27 mouse cellular contexts compared by ENCODE assay signal in genomic region chr19:14508819-14509218, GRCm38 (mm10).
DNase-seq lines count a peak whose midpoint lies in the region; ATAC-seq and TF ChIP-seq lines count a peak whose summit lies in the region.
"Had no signal": no experiment of that assay in that cellular context is flagged by ENCODE, and none has a peak within 500 bp of the region (broad histone marks: within the 10 kb centered on the region; RNA-seq: fewer than 3 reads in every experiment).

No protein-coding gene starts in this region.

- no peaks in the 10 kb centered on the region for H3K9me3 ChIP-seq in hindbrain, embryonic 12.5 days (replicated peaks)
- H3K9me3 ChIP-seq in hindbrain, embryonic 14.5 days (ENCODE audit: control insufficient read depth, low read length), result no peaks in the 10 kb centered on the region
- no peaks in the 10 kb centered on the region for H3K9me3 ChIP-seq in midbrain, postnatal 0 days (ENCODE audit: low read length)
- no peaks in the 10 kb centered on the region for H3K9me3 ChIP-seq in midbrain, embryonic 15.5 days
- no peaks in the 10 kb centered on the region for H3K9me3 ChIP-seq in neural tube, embryonic 13.5 days
- H3K9me3 ChIP-seq: embryonic facial prominence, embryonic 12.5 days; intestine, embryonic 15.5 days; liver, embryonic 13.5 days had no signal

- TF ChIP-seq CTCF in midbrain, postnatal 0 days (IDR thresholded peaks at IDR 0.05), result no peak

- H3K4me1 ChIP-seq in hindbrain, embryonic 12.5 days, result peaks cover 36% of the 10 kb centered on the region
- H3K4me1 ChIP-seq in hindbrain, embryonic 14.5 days (replicated peaks; ENCODE audit: control insufficient read depth, insufficient read depth, low read length), result peaks cover 42% of the 10 kb centered on the region
- peaks cover 21% of the 10 kb centered on the region for H3K4me1 ChIP-seq in midbrain, postnatal 0 days (ENCODE audit: insufficient read depth, low read length)
- H3K4me1 ChIP-seq in midbrain, embryonic 15.5 days, result peaks cover 38% of the 10 kb centered on the region
- peaks cover 43% of the 10 kb centered on the region for H3K4me1 ChIP-seq in neural tube, embryonic 13.5 days (replicated peaks)
- H3K4me1 ChIP-seq: intestine, embryonic 15.5 days had no signal

- no peak overlapping the region for H3K4me2 ChIP-seq in hindbrain, embryonic 12.5 days (replicated peaks)
- H3K4me2 ChIP-seq in hindbrain, embryonic 14.5 days (replicated peaks), result no peak overlapping the region
- no peak overlapping the region for H3K4me2 ChIP-seq in midbrain, postnatal 0 days (ENCODE audit: low read depth, low read length, poor library complexity, severe bottlenecking)
- H3K4me2 ChIP-seq in midbrain, embryonic 15.5 days, result no peak overlapping the region
- no peak overlapping the region for H3K4me2 ChIP-seq in neural tube, embryonic 13.5 days
- H3K4me2 ChIP-seq: embryonic facial prominence, embryonic 12.5 days; intestine, embryonic 15.5 days; liver, embryonic 13.5 days; lung, embryonic 14.5 days had no signal

- H3K27ac ChIP-seq in hindbrain, embryonic 12.5 days, result no peak overlapping the region
- H3K27ac ChIP-seq in hindbrain, embryonic 14.5 days, result no peak overlapping the region
- no peak overlapping the region for H3K27ac ChIP-seq in midbrain, postnatal 0 days (ENCODE audit: low read depth, low read length)
- no peak overlapping the region for H3K27ac ChIP-seq in midbrain, embryonic 15.5 days
- H3K27ac ChIP-seq in neural tube, embryonic 13.5 days (replicated peaks), result no peak overlapping the region
- H3K27ac ChIP-seq: embryonic facial prominence, embryonic 12.5 days; heart, adult 2 months; intestine, embryonic 15.5 days; liver, embryonic 13.5 days; macrophage; midbrain, embryonic 10.5 days had no signal

- H3K4me3 ChIP-seq in hindbrain, embryonic 12.5 days, result no peak overlapping the region
- H3K4me3 ChIP-seq in hindbrain, embryonic 14.5 days (replicated peaks; ENCODE audit: low read length), result no peak overlapping the region
- H3K4me3 ChIP-seq in midbrain, postnatal 0 days (ENCODE audit: low read depth, low read length), result no peak overlapping the region
- H3K4me3 ChIP-seq in midbrain, embryonic 15.5 days, result no peak overlapping the region
- H3K4me3 ChIP-seq in neural tube, embryonic 13.5 days, result no peak overlapping the region
- H3K4me3 ChIP-seq: embryonic facial prominence, embryonic 12.5 days; heart, adult 2 months; intestine, embryonic 15.5 days; layer of hippocampus, adult 2 months; liver, embryonic 13.5 days; midbrain, embryonic 10.5 days had no signal

- peak; percentile 51; the same call in 1 of the 2 replicates for ATAC-seq in hindbrain, embryonic 12.5 days (ENCODE audit: low FRiP score)
- no peak for ATAC-seq in hindbrain, embryonic 14.5 days (ENCODE audit: low FRiP score)
- no peak for ATAC-seq in midbrain, postnatal 0 days (ENCODE audit: low FRiP score)
- no peak for ATAC-seq in midbrain, embryonic 15.5 days (replicated peaks)
- ATAC-seq in neural tube, embryonic 13.5 days (ENCODE audit: low read depth), result 0 out of 2 replicates have a peak, but pooled peaks have one; percentile 42
- ATAC-seq: CD4-positive, CD25-positive, alpha-beta regulatory T cell, adult 4 months; intestine, embryonic 15.5 days; Patski had no signal

- no peaks in the 10 kb centered on the region for H3K36me3 ChIP-seq in hindbrain, embryonic 12.5 days
- H3K36me3 ChIP-seq in hindbrain, embryonic 14.5 days (replicated peaks; ENCODE audit: control insufficient read depth, insufficient read depth), result no peaks in the 10 kb centered on the region
- H3K36me3 ChIP-seq in midbrain, postnatal 0 days (ENCODE audit: insufficient read depth, low read length), result no peaks in the 10 kb centered on the region
- no peaks in the 10 kb centered on the region for H3K36me3 ChIP-seq in midbrain, embryonic 15.5 days (replicated peaks)
- peaks cover 4% of the 10 kb centered on the region; the same call in 1 of the 2 replicates for H3K36me3 ChIP-seq in neural tube, embryonic 13.5 days
- H3K36me3 ChIP-seq: embryonic facial prominence, embryonic 12.5 days; intestine, embryonic 15.5 days had no signal

- no peak overlapping the region for H3K9ac ChIP-seq in hindbrain, embryonic 12.5 days
- H3K9ac ChIP-seq in hindbrain, embryonic 14.5 days, result no peak overlapping the region
- no peak overlapping the region for H3K9ac ChIP-seq in midbrain, postnatal 0 days (replicated peaks; ENCODE audit: low read length, poor library complexity, severe bottlenecking)
- no peak overlapping the region for H3K9ac ChIP-seq in midbrain, embryonic 15.5 days
- no peak overlapping the region for H3K9ac ChIP-seq in neural tube, embryonic 13.5 days
- H3K9ac ChIP-seq: embryonic facial prominence, embryonic 12.5 days; intestine, embryonic 15.5 days; liver, embryonic 13.5 days; lung, embryonic 14.5 days had no signal

- WGBS in hindbrain, embryonic 12.5 days, result 37% methylated on average over 4 of the region's 4 CpGs
- 21% methylated on average over 4 of the region's 4 CpGs for WGBS in hindbrain, embryonic 14.5 days
- 33% methylated on average over 4 of the region's 4 CpGs for WGBS in midbrain, postnatal 0 days
- WGBS in midbrain, embryonic 15.5 days, result 22% methylated on average over 4 of the region's 4 CpGs
- WGBS in neural tube, embryonic 13.5 days, result 24% methylated on average over 4 of the region's 4 CpGs

- DNase-seq in cerebellum, postnatal 10 days, result peak; percentile 32 to 44
- no peak for DNase-seq in cerebellum, adult 11 months
- no peak for DNase-seq in hindbrain, embryonic 14.5 days (ENCODE audit: low spot score)
- DNase-seq in midbrain, postnatal 0 days (ENCODE audit: low spot score), result peak; percentile 69
- no peak for DNase-seq in adipocyte (ENCODE audit: low spot score)
- DNase-seq: adrenal gland, postnatal 10 days; cerebellum, adult 11-12 months; cerebellum, postnatal 36 days; gastrocnemius, postnatal 25 days; heart, adult 2 months; heart, postnatal 4 days; kidney, postnatal 10 days; layer of hippocampus, postnatal 36 days; liver, embryonic 13.5 days; lung, embryonic 14.5 days; right cerebral cortex, adult 18-20 months; thymus, postnatal 14 days had no signal

- H3K27me3 ChIP-seq in hindbrain, embryonic 12.5 days, result no peaks in the 10 kb centered on the region
- H3K27me3 ChIP-seq in hindbrain, embryonic 14.5 days (ENCODE audit: control insufficient read depth, insufficient read depth, low read length), result no peaks in the 10 kb centered on the region; the same call in 1 of the 2 replicates
- no peaks in the 10 kb centered on the region for H3K27me3 ChIP-seq in midbrain, postnatal 0 days (ENCODE audit: insufficient read depth, low read length)
- no peaks in the 10 kb centered on the region for H3K27me3 ChIP-seq in midbrain, embryonic 15.5 days (replicated peaks)
- no peaks in the 10 kb centered on the region for H3K27me3 ChIP-seq in neural tube, embryonic 13.5 days
- H3K27me3 ChIP-seq: embryonic facial prominence, embryonic 12.5 days; intestine, embryonic 15.5 days; liver, embryonic 13.5 days; Patski had no signal

Comparison
In these comparisons a context has a peak if more than half of its experiments do, and no peak if none do; other contexts are left out.
1. DNase-seq: peak in cerebellum, postnatal 10 days (2 of 2) and midbrain, postnatal 0 days (single experiment); none in cerebellum, adult 11 months (single experiment), hindbrain, embryonic 14.5 days (single experiment) and adipocyte (single experiment).
2. ATAC-seq: peak in hindbrain, embryonic 12.5 days (single experiment) and neural tube, embryonic 13.5 days (single experiment); none in hindbrain, embryonic 14.5 days (single experiment), midbrain, postnatal 0 days (single experiment) and midbrain, embryonic 15.5 days (single experiment).